25 mouse cellular contexts compared by ENCODE assay signal in genomic region chr2:43675277-43675676, GRCm38 (mm10).
DNase-seq lines count a peak whose midpoint lies in the region; ATAC-seq and TF ChIP-seq lines count a peak whose summit lies in the region.
"Had no signal": no experiment of that assay in that cellular context is flagged by ENCODE, and none has a peak within 500 bp of the region (broad histone marks: within the 10 kb centered on the region; RNA-seq: fewer than 3 reads in every experiment).

No protein-coding gene starts in this region.

- H3K79me2 ChIP-seq in MEL (ENCODE audit: control insufficient read depth, insufficient read depth, low read length, poor library complexity) = no peaks in the 10 kb centered on the region

- H3K27me3 ChIP-seq in MEL (ENCODE audit: control insufficient read depth in 1 of 2, insufficient read depth in 2 of 2, low read length in 2 of 2) = no peaks in the 10 kb centered on the region
- H3K27me3 ChIP-seq: CH12.LX; embryonic facial prominence, embryonic 13.5 days; embryonic facial prominence, embryonic 15.5 days; forebrain, embryonic 12.5 days had no signal

- no peak for TF ChIP-seq CTCF in MEL (IDR thresholded peaks at IDR 0.05 in 2 of 3, conservative IDR thresholded peaks at IDR 0.05 in 1 of 3; ENCODE audit: control insufficient read depth in 1 of 3, insufficient read depth in 1 of 3, low read depth in 2 of 3, low read length in 3 of 3, poor library complexity in 1 of 3, severe bottlenecking in 1 of 3)

- TF ChIP-seq RAD21 in MEL (IDR thresholded peaks at IDR 0.05; ENCODE audit: low read depth, low read length) = no peak

- H3K9ac ChIP-seq in MEL (ENCODE audit: control insufficient read depth, low read depth, low read length, poor library complexity, severe bottlenecking) = no peak overlapping the region
- H3K9ac ChIP-seq: embryonic facial prominence, embryonic 13.5 days; embryonic facial prominence, embryonic 15.5 days; forebrain, embryonic 12.5 days had no signal

- peaks cover 0 to 4% of the 10 kb centered on the region in 2 experiments; a peak in 1 of 4 replicates for H3K36me3 ChIP-seq in MEL (ENCODE audit: control insufficient read depth in 1 of 2, insufficient read depth in 2 of 2, low read length in 2 of 2)
- H3K36me3 ChIP-seq: embryonic facial prominence, embryonic 13.5 days; embryonic facial prominence, embryonic 15.5 days; forebrain, embryonic 10.5 days; forebrain, embryonic 12.5 days; G1E had no signal

- peaks cover 6% of the 10 kb centered on the region in 2 experiments; a peak in 2 of 4 replicates for H3K4me1 ChIP-seq in MEL (ENCODE audit: control insufficient read depth in 1 of 2, insufficient read depth in 2 of 2, low read length in 2 of 2)
- H3K4me1 ChIP-seq: embryonic facial prominence, embryonic 13.5 days; embryonic facial prominence, embryonic 15.5 days; forebrain, embryonic 10.5 days; forebrain, embryonic 12.5 days had no signal

- TF ChIP-seq POLR2A in MEL (IDR thresholded peaks at IDR 0.05; ENCODE audit: control insufficient read depth in 1 of 2, insufficient read depth in 1 of 2, low read depth in 1 of 2, low read length in 2 of 2, poor library complexity in 1 of 2) = no peak

- no peaks in the 10 kb centered on the region for H3K9me3 ChIP-seq in MEL (replicated peaks; ENCODE audit: insufficient read depth, low read length)
- H3K9me3 ChIP-seq: embryonic facial prominence, embryonic 13.5 days; embryonic facial prominence, embryonic 15.5 days; forebrain, embryonic 10.5 days; forebrain, embryonic 12.5 days; G1E had no signal

- ATAC-seq in megakaryocyte progenitor cell, adult 5-6 weeks (replicated peaks; ENCODE audit: poor library complexity) = peak; percentile 22; the same call in 1 of the 2 replicates
- ATAC-seq: CD4-positive, CD25-positive, alpha-beta regulatory T cell, adult 4 months; forebrain, embryonic 14.5 days; forebrain, embryonic 16.5 days had no signal

- no peak overlapping the region for H3K4me3 ChIP-seq in MEL (ENCODE audit: control insufficient read depth in 1 of 2, insufficient read depth in 1 of 2, low read depth in 2 of 2, low read length in 2 of 2)
- H3K4me3 ChIP-seq: embryonic facial prominence, embryonic 13.5 days; embryonic facial prominence, embryonic 15.5 days; erythroblast, embryonic 14.5 days; forebrain, embryonic 10.5 days; forebrain, embryonic 12.5 days had no signal

- TF ChIP-seq EP300 in MEL (IDR thresholded peaks at IDR 0.05; ENCODE audit: low read depth in 1 of 2, low read length in 2 of 2) = peak; percentile 51 to 61; a peak in 2 of 4 replicates

- DNase-seq in MEL (ENCODE audit: low read depth, low spot score) = peak; percentile 47
- peak; percentile 2 for DNase-seq in naive thymus-derived CD4-positive, alpha-beta T cell, adult 2 months (ENCODE audit: low read depth)
- no peak for DNase-seq in left cerebral cortex, adult 18-20 months (ENCODE audit: low spot score in 2 of 2)
- no peak for DNase-seq in Muller cell, postnatal 12 days (ENCODE audit: inconsistent ontology term)
- DNase-seq: adrenal gland, adult 2 months; adrenal gland, postnatal 14 days; adrenal gland, postnatal 36 days; B cell, adult 2 months; cerebellum, adult 11-12 months; cerebellum, adult 2 months; cerebellum, adult 9-10 months; cerebellum, postnatal 10 days; cerebellum, postnatal 36 days; embryo, embryonic 11 days had no signal

- no peak overlapping the region for H3K27ac ChIP-seq in MEL (ENCODE audit: control insufficient read depth, low read depth, low read length)
- H3K27ac ChIP-seq: embryonic facial prominence, embryonic 13.5 days; embryonic facial prominence, embryonic 15.5 days; forebrain, embryonic 10.5 days; forebrain, embryonic 12.5 days had no signal

TF ChIP-seq in MEL, 35 proteins besides CTCF, POLR2A, EP300 and RAD21:
- no peak for TF ChIP-seq JUND (IDR thresholded peaks at IDR 0.05; ENCODE audit: low read depth, low read length)
- no peak for TF ChIP-seq ZMIZ1 (IDR thresholded peaks at IDR 0.05; ENCODE audit: low read depth, low read length)
- TF ChIP-seq RCOR1 (IDR thresholded peaks at IDR 0.05; ENCODE audit: low read depth, low read length) = peak; percentile 20; the same call in 1 of the 2 replicates
- TF ChIP-seq SIN3A (IDR thresholded peaks at IDR 0.05; ENCODE audit: low read length) = peak; percentile 41; the same call in 1 of the 2 replicates
- TF ChIP-seq ZC3H11A (IDR thresholded peaks at IDR 0.05; ENCODE audit: low read depth, low read length) = no peak
- TF ChIP-seq MAX (IDR thresholded peaks at IDR 0.05; ENCODE audit: low read length) = no peak
- no peak for TF ChIP-seq BHLHE40 (IDR thresholded peaks at IDR 0.05; ENCODE audit: borderline replicate concordance, low read depth, low read length)
- peak; percentile 51; the same call in 1 of the 2 replicates for TF ChIP-seq TCF12 (IDR thresholded peaks at IDR 0.05; ENCODE audit: low read depth, low read length)
- no peak for TF ChIP-seq ZNF384 (IDR thresholded peaks at IDR 0.05; ENCODE audit: low read depth, low read length)
- peak; percentile 29; the same call in 1 of the 2 replicates for TF ChIP-seq GATA1 (IDR thresholded peaks at IDR 0.05; ENCODE audit: low read depth, low read length)
- TF ChIP-seq MYC (IDR thresholded peaks at IDR 0.05; ENCODE audit: low read depth, low read length) = no peak
- 0 out of 2 replicates have a peak, but pooled peaks have one; percentile 20 for TF ChIP-seq ETS1 (IDR thresholded peaks at IDR 0.05; ENCODE audit: low read depth, low read length)
- no peak for TF ChIP-seq TAL1 (IDR thresholded peaks at IDR 0.05; ENCODE audit: low read length)
- TF ChIP-seq MYB (IDR thresholded peaks at IDR 0.05; ENCODE audit: low read depth, low read length) = peak; percentile 52; the same call in 1 of the 2 replicates
- TF ChIP-seq ZKSCAN1 (IDR thresholded peaks at IDR 0.05; ENCODE audit: low read depth, low read length) = no peak
- no peak for TF ChIP-seq NRF1 (IDR thresholded peaks at IDR 0.05; ENCODE audit: insufficient read depth, low read depth, low read length, poor library complexity, severe bottlenecking)
- no peak for TF ChIP-seq CHD1 (IDR thresholded peaks at IDR 0.05; ENCODE audit: low read depth, low read length)
- TF ChIP-seq CHD2 (IDR thresholded peaks at IDR 0.05; ENCODE audit: low read length) = no peak
- TF ChIP-seq USF2 (IDR thresholded peaks at IDR 0.05; ENCODE audit: borderline replicate concordance in 1 of 2, insufficient read depth in 1 of 2, low read depth in 1 of 2, low read length in 2 of 2) = no peak

Comparison
In these comparisons a context has a peak if more than half of its experiments do, and no peak if none do; other contexts are left out.
1. DNase-seq: peak in MEL (single experiment) and naive thymus-derived CD4-positive, alpha-beta T cell, adult 2 months (single experiment); none in left cerebral cortex, adult 18-20 months (0 of 2) and Muller cell, postnatal 12 days (single experiment).